Mouse (Mus musculus) natural killer cell, adult 2 months (primary cell): ENCODE results near the gene Ddx6.

Source experiments
- DNase-seq, 2 experiments: peaks; one replicate each; pipeline ENCODE4 v3.0.0; 2022; ENCODE audit warnings: low spot score in 2 of 2

Gene Ddx6

GRCm38 (mm10) chr9:44640646-44641357 lies 36.1 kb downstream of the Ddx6 start:
- no peak for DNase-seq

GRCm38 (mm10) chr9:44641616-44642015 lies 36.9 kb downstream of the Ddx6 start:
- no peak for DNase-seq

- no peak for DNase-seq
Measured at GRCm38 (mm10) chr9:44643103-44643502, 38.4 kb downstream of the Ddx6 start.

GRCm38 (mm10) chr9:44644186-44644585 lies 39.5 kb downstream of the Ddx6 start:
- DNase-seq, result no peak

- DNase-seq, result no peak
Measured at GRCm38 (mm10) chr9:44645481-44645880, 40.8 kb downstream of the Ddx6 start.

- DNase-seq, result peak; percentile 74 to 81
Measured at GRCm38 (mm10) chr9:44645924-44646323, 41.2 kb downstream of the Ddx6 start.

- no peak for DNase-seq
Measured at GRCm38 (mm10) chr9:44646366-44646765, 41.7 kb downstream of the Ddx6 start.

- DNase-seq, result no peak
Measured at GRCm38 (mm10) chr9:44647026-44647425, 42.3 kb downstream of the Ddx6 start.

- no peak for DNase-seq
Measured at GRCm38 (mm10) chr9:44647656-44648055, 43.0 kb downstream of the Ddx6 start.

GRCm38 (mm10) chr9:44648881-44649281 lies 44.2 kb downstream of the Ddx6 start:
- peak; percentile 36 to 42 for DNase-seq

- DNase-seq, result peak; percentile 59 to 77
Measured at GRCm38 (mm10) chr9:44652027-44652426, 47.3 kb downstream of the Ddx6 start.

- no peak for DNase-seq
Measured at GRCm38 (mm10) chr9:44653896-44654295, 49.2 kb downstream of the Ddx6 start.

GRCm38 (mm10) chr9:44655098-44656066 lies 50.7 kb downstream of the Ddx6 start:
- peak; percentile 34 to 70 for DNase-seq

- no peak for DNase-seq
Measured at GRCm38 (mm10) chr9:44663706-44664105, 59.0 kb downstream of the Ddx6 start.

- DNase-seq, result no peak
Measured at GRCm38 (mm10) chr9:44671416-44671815, 66.7 kb downstream of the Ddx6 start.

GRCm38 (mm10) chr9:44672291-44672865 lies 67.7 kb downstream of the Ddx6 start:
- no peak for DNase-seq

- DNase-seq, result no peak
Measured at GRCm38 (mm10) chr9:44673005-44673404, 68.3 kb downstream of the Ddx6 start, which contains the start of gene Treh. Gene Treh (plus strand): TSS chr9:44673233.

- DNase-seq, result no peak
Measured at GRCm38 (mm10) chr9:44678288-44678871, 73.7 kb downstream of the Ddx6 start.

- DNase-seq, result no peak
Measured at GRCm38 (mm10) chr9:44679565-44679964, 74.9 kb downstream of the Ddx6 start.

GRCm38 (mm10) chr9:44683046-44683445 lies 78.4 kb downstream of the Ddx6 start:
- DNase-seq, result no peak

- peak; percentile 63 to 71 for DNase-seq
Measured at GRCm38 (mm10) chr9:44685346-44686330, 80.9 kb downstream of the Ddx6 start.
